Mouse (Mus musculus) heart, embryonic 14.5 days (tissue): Measurements from ENCODE around the gene Tmem44. TPM values are rescaled to one million over a fixed set of nuclear protein-coding genes. Genes with fewer than 3 reads are reported as not detected.

ENCODE experiments used
- ATAC-seq: fragments of 200-750 bp; cut with Nextera tagmentation; 2 replicates; pipeline ENCODE4 v1.8.0; 2017; ENCODE audit warnings: low read depth, moderate TSS enrichment; ENCODE audit not compliant: insufficient number of reproducible peaks, insufficient read depth, low FRiP score
- H3K27ac ChIP-seq, 2 experiments: fragments of 200-500 bp in 1 of 2; fragments of 300-500 bp in 1 of 2; sonication (generic) in 1 of 2; replicated peaks in 1 of 2; 2 replicates each; pipeline ENCODE4 v1.5.1; 2012 to 2014; ENCODE audit warnings: low read depth in 2 of 2, low read length in 2 of 2, control low read depth in 1 of 2, mild to moderate bottlenecking in 1 of 2, mixed read lengths in 1 of 2; ENCODE audit not compliant: control insufficient read depth in 1 of 2, insufficient read depth in 1 of 2
- H3K27me3 ChIP-seq: fragments of 300-500 bp; sonication (generic); 2 replicates; pipeline ENCODE4 v1.6.1; 2014; ENCODE audit warnings: mild to moderate bottlenecking, low read length, control low read depth; ENCODE audit not compliant: control insufficient read depth, insufficient read depth
- H3K36me3 ChIP-seq: fragments of 300-500 bp; sonication (generic); 2 replicates; pipeline ENCODE4 v1.6.1; 2014; ENCODE audit warnings: mild to moderate bottlenecking, control low read depth, low read length, mixed read lengths; ENCODE audit not compliant: control insufficient read depth, insufficient read depth
- H3K4me1 ChIP-seq, 2 experiments: fragments of 200-500 bp in 1 of 2; fragments of 300-500 bp in 1 of 2; sonication (generic) in 1 of 2; 2 replicates each; pipeline ENCODE4 v1.6.1; 2012 to 2014; ENCODE audit warnings: low read length in 2 of 2, control low read depth in 1 of 2, mixed read lengths in 1 of 2; ENCODE audit not compliant: control insufficient read depth in 2 of 2, insufficient read depth in 2 of 2
- H3K4me2 ChIP-seq: fragments of 300-500 bp; sonication (generic); 2 replicates; pipeline ENCODE4 v1.6.1; 2014; ENCODE audit warnings: mild to moderate bottlenecking, low read length
- H3K4me3 ChIP-seq, 2 experiments: fragments of 200-500 bp in 1 of 2; fragments of 300-500 bp in 1 of 2; sonication (generic) in 1 of 2; 2 replicates each; pipeline ENCODE4 v1.5.1; 2012 to 2014; ENCODE audit warnings: low read length in 2 of 2, mild to moderate bottlenecking in 2 of 2, control low read depth in 1 of 2, low read depth in 1 of 2, moderate library complexity in 1 of 2; ENCODE audit not compliant: control insufficient read depth in 1 of 2, insufficient read depth in 1 of 2
- H3K9ac ChIP-seq: fragments of 300-500 bp; sonication (generic); 2 replicates; pipeline ENCODE4 v1.6.1; 2014; ENCODE audit warnings: mild to moderate bottlenecking, low read length
- H3K9me3 ChIP-seq: fragments of 300-500 bp; sonication (generic); 2 replicates; pipeline ENCODE4 v1.6.1; 2016; ENCODE audit warnings: low read length, control low read depth; ENCODE audit not compliant: control insufficient read depth
- WGBS: fragments of 180-500 bp; shearing (Covaris S2); extraction: QIAGEN DNeasy Blood & Tissue Kit; methylation state at CpG from one replicate; pipeline ENCODE4 v1.1.7; 2014; 5-methylcytosine and 5-hydroxymethylcytosine counted together
- polyA plus RNA-seq: library from polyadenylated mRNA; unstranded; fragments of >200 nt; fragmentation: Nextera tagmentation; extraction: Ambion mirVana; gene quantifications from 2 replicates; pipeline ENCODE4 v1.2.1, GENCODE M21; 2014

The Tmem44 gene
- polyA plus RNA-seq, 1 experiment from 2014 or later, result 24.2 TPM

GRCm38 (mm10) chr16:30571378-30571777, 20.7 kb upstream of the Tmem44 start:
- Histone ChIP-seq H3K27ac (no peak overlapping the region), H3K4me1 (no peaks in the 10 kb centered on the region), H3K4me3 (no peak overlapping the region), H3K9me3 (no peaks in the 10 kb centered on the region), H3K27me3 (no peaks in the 10 kb centered on the region), H3K4me2 (no peak overlapping the region), H3K9ac (no peak overlapping the region), H3K36me3 (peaks cover 98% of the 10 kb centered on the region)
- 90% methylated on average over 5 of the region's 5 CpGs for WGBS
- ATAC-seq, result no peak

DNA sequence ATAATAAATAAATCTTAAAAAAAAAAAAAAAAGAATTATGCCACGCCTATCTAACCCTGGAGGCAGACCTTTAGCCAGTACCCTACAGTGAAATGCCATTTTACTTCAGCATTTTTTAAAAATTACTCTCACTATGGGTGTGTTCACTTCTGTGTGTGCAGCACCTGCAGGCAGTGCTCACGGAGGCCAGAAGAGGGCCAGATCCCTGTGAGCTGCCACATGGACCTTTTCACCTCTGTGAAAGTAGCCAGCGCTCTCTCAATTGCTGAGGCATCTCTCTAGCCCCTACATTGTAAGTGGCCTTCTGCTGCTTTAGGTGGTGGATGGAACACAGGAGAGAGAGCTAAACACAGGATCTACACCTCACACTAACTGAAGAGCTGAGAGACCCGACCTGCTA, 19.5 kb upstream of the Tmem44 start:
- 89% methylated on average over 4 of the region's 4 CpGs for WGBS
- Histone ChIP-seq H3K4me3 (no peak overlapping the region), H3K27ac (no peak overlapping the region), H3K36me3 (peaks cover 98% of the 10 kb centered on the region), H3K4me1 (no peaks in the 10 kb centered on the region), H3K9ac (no peak overlapping the region), H3K27me3 (no peaks in the 10 kb centered on the region), H3K4me2 (no peak overlapping the region), H3K9me3 (no peaks in the 10 kb centered on the region)
- ATAC-seq, result no peak

GRCm38 (mm10) chr16:30565631-30566030, 15.0 kb upstream of the Tmem44 start:
- H3K27me3 ChIP-seq, result no peaks in the 10 kb centered on the region
- peaks cover 100% of the 10 kb centered on the region for H3K36me3 ChIP-seq
- no peaks in the 10 kb centered on the region for H3K9me3 ChIP-seq
- H3K4me3 ChIP-seq, result no peak overlapping the region
- H3K27ac ChIP-seq, result no peak overlapping the region
- no peak overlapping the region for H3K9ac ChIP-seq
- peaks cover 2 to 4% of the 10 kb centered on the region in 2 experiments; a peak in 2 of 4 replicates for H3K4me1 ChIP-seq
- 87% methylated on average over 6 of the region's 6 CpGs for WGBS
- no peak for ATAC-seq
- no peak overlapping the region for H3K4me2 ChIP-seq

DNA sequence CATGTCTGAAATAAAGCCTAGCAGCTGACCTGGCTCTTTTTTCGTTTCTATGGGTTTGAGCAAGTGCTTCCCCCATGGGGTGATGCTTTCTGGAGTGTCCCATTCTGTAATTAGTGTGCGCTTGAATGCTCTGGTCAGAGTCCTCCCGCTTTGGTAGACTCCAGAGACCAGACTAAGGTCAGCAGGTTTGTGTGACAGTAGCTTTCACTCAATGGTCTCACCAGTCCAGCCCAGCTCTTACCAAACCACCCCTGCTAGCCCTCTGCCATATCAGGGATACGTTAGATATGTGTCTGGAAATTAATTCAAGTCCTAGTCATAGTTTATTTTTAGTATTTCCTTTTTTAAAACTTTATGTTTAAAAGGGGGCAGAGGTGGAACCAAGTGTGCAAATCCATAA, 10.0 kb upstream of the Tmem44 start:
- Histone ChIP-seq H3K4me1 (peaks cover 6 to 8% of the 10 kb centered on the region in 2 experiments), H3K4me2 (no peak overlapping the region), H3K9me3 (peaks cover 12% of the 10 kb centered on the region), H3K27me3 (no peaks in the 10 kb centered on the region), H3K27ac (peak overlapping the region in 1 of 2 experiments; percentile 20; a peak in 1 of 4 replicates), H3K36me3 (peaks cover 75% of the 10 kb centered on the region), H3K4me3 (no peak overlapping the region), H3K9ac (no peak overlapping the region)
- no peak for ATAC-seq
- 76% methylated on average over 4 of the region's 4 CpGs for WGBS

DNA sequence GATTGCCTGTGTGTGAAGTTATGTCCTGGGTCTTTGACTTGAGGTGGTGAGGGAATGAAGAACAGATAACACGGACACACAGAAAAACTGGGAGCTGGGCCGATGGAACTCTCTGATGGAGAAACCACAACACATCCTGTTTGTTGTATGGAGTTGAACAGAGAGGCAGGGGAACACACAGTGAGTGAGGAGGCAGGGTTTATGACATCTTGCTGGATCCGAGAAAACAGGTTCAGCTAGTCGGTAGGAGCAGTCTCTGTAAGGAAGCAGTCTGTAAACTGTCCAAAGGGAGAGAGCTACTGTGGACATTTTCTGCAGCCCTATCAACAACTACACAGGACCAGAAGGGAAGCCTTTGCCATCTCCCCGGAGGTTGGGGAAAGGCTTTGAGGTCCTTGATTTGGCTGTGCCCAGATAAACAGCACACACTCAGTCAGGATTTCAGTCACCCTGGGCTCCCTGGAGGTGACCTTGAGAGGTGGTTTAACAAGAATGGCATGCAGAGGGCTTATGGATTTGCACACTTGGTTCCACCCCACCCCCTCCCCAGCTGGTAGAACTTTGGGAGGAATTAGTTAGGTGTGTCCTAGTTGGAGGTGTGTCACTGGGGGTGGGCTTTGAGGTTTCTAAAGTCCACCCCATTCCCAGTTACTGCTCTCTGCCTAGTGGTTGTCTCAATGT, 8.8 kb upstream of the Tmem44 start:
- 63% methylated on average over 5 of the region's 5 CpGs for WGBS
- Histone ChIP-seq H3K27ac (peak overlapping the region; percentile 40 to 60), H3K4me1 (peaks cover 6 to 8% of the 10 kb centered on the region in 2 experiments), H3K9ac (no peak overlapping the region), H3K36me3 (peaks cover 63% of the 10 kb centered on the region), H3K4me2 (no peak overlapping the region), H3K27me3 (no peaks in the 10 kb centered on the region), H3K9me3 (peaks cover 24% of the 10 kb centered on the region), H3K4me3 (no peak overlapping the region)
- ATAC-seq, result no peak

DNA sequence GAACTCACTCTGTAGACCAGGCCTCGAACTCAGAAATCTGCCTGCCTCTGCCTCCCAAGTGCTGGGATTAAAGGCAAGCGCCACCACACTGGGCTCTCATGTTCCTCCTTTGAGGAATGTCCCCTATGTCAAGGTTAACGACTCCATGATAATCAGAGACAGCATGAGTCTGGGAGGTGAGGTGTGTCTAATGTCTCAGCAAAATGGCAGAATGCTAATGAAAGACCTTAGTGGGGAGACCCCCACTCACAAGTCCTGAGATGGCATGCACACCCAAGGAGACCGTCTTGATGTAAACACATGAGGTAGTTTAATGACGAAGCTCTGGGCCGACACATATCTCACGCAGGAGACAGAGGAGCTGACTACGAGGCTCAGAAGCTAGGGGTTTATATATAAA, 3.5 kb upstream of the Tmem44 start:
- H3K4me2 ChIP-seq, result no peak overlapping the region
- peaks cover 27% of the 10 kb centered on the region for H3K9me3 ChIP-seq
- peaks cover 10% of the 10 kb centered on the region for H3K36me3 ChIP-seq
- H3K27me3 ChIP-seq, result no peaks in the 10 kb centered on the region
- H3K4me1 ChIP-seq, result peaks cover 17 to 27% of the 10 kb centered on the region in 2 experiments
- H3K4me3 ChIP-seq, result no peak overlapping the region
- ATAC-seq, result no peak
- WGBS, result 96% methylated on average over 8 of the region's 8 CpGs
- H3K27ac ChIP-seq, result peak overlapping the region in 1 of 2 experiments; percentile 95; a peak in 1 of 4 replicates
- no peak overlapping the region for H3K9ac ChIP-seq

DNA sequence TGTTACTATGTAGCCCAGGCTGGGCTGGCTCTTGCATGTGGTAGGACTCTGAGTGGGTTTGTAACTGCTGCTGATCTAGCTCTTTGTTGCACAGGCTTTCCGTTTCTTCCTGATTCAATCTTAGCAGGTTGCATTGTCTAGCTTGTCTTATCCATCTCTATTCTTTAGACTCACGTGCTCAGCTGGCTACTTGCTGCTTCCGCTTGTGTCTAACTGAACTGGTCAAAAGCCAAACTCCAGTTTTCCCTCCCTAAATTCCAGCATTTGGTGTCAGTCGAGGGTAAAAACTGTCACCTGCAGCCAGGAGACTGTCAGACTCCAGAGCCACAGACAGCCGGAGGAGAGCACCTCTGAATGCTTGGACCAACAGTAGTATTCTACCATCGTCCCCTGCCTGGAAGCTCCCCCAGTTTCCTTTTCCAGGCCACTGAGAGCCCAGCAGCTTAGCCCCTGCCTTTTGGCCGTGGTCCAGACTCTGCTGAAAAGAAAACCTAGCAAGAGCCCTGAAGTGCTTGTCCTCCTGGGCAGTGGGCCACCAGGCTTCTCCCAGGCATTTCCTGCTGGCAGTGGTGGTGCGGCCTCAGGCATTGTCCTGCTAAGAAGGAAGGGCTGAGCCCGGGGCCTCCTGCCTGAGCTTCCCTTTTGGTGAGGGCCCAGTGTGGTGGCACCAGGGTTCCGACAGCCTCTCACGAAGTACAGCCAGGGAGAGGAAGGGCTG, 2.1 kb upstream of the Tmem44 start:
- no peak overlapping the region for H3K4me3 ChIP-seq
- H3K27ac ChIP-seq, result peak overlapping the region; percentile 95 to 96
- peak overlapping the region; percentile 60 for H3K9ac ChIP-seq
- H3K4me1 ChIP-seq, result peaks cover 17 to 29% of the 10 kb centered on the region in 2 experiments
- 14% methylated on average over 11 of the region's 11 CpGs for WGBS
- H3K4me2 ChIP-seq, result peak overlapping the region; percentile 42
- peaks cover 27% of the 10 kb centered on the region for H3K9me3 ChIP-seq
- peaks cover under 1% of the 10 kb centered on the region; the same call in 1 of the 2 replicates for H3K36me3 ChIP-seq
- no peaks in the 10 kb centered on the region for H3K27me3 ChIP-seq
- peak; percentile 79 for ATAC-seq
